Mouse (Mus musculus): ENCODE measurements around the gene Ly6g6d. TPM values are rescaled to one million over a fixed set of nuclear protein-coding genes. Genes with fewer than 3 reads are reported as not detected.

The Ly6g6d gene
- polyA plus RNA-seq, 1 experiment from 2014 or later, result 4.9 TPM

GRCm38 (mm10) chr17:35121871-35122303 lies 44.0 kb upstream of the Ly6g6d start, which contains the start of gene Csnk2b:
TSS of gene Csnk2b (minus strand) at chr17:35122053.
- no peaks in the 10 kb centered on the region for H3K9me3 ChIP-seq (ENCODE audit: control insufficient read depth)
- peak within 1 kb of the TSS; percentile 84 for H3K9ac ChIP-seq (ENCODE audit: low read depth, low read length)
- H3K27me3 ChIP-seq (replicated peaks; ENCODE audit: control insufficient read depth, insufficient read depth, low read length), result no peaks in the 10 kb centered on the region
- H3K27ac ChIP-seq (ENCODE audit: low read depth, low read length), result peak within 1 kb of the TSS; percentile 89
- peak; percentile 62 for TF ChIP-seq CTCF (IDR thresholded peaks at IDR 0.05; ENCODE audit: low read depth)
- peak within 1 kb of the TSS; percentile 92 for H3K4me2 ChIP-seq (replicated peaks; ENCODE audit: low read depth)
- peaks cover 25% of the 10 kb centered on the region for H3K36me3 ChIP-seq (ENCODE audit: control insufficient read depth, insufficient read depth)
- H3K4me1 ChIP-seq (replicated peaks; ENCODE audit: control insufficient read depth, insufficient read depth, low read length), result peaks cover 6% of the 10 kb centered on the region; the same call in 1 of the 2 replicates
- ATAC-seq, result no peak
- H3K4me3 ChIP-seq (ENCODE audit: low read depth, low read length), result peak within 1 kb of the TSS; percentile 86
- WGBS, result under 1% methylated on average over 19 of the region's 19 CpGs

DNA sequence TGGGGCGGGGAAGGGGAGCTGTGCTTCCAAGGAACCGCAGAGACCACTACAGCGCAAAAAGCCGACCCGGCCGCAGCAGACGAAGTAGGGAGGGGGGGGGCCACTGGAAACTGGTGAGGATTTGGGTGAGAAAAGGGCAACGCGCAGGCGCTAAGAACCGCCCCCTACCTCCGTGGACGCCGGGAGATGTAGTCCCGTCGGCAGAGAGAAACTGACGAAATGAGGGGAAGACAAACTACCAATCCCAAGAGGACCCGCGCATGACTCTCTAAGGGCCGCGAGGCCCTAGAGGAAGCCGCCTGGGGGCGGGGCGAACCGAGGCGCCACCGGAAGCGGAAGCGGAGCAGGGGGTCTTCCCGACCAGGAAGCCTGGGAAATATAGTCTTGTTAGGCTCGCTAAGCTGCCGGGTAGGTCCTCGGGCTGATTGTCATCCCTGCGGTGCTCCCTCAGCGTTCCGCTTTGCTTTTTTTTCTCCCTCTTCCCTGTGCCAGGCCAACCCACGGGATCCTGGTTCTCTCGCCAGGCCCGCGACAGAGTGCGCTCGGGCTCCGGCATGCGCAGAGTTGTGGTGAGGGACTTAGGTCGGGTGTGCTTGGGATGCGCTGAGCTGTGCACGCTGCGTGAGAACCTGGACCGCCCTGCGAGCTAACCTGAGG lies 43.4 kb upstream of the Ly6g6d start, which contains the start of gene Gpank1:
Gene Gpank1, plus strand, starts transcription at position 313 of the 657 bp plus-strand sequence.
- WGBS, result 0% methylated on average over 50 of the region's 50 CpGs
- peak; percentile 86 for ATAC-seq
- H3K4me3 ChIP-seq (ENCODE audit: low read depth, low read length), result peak within 1 kb of the TSS; percentile 86

DNA sequence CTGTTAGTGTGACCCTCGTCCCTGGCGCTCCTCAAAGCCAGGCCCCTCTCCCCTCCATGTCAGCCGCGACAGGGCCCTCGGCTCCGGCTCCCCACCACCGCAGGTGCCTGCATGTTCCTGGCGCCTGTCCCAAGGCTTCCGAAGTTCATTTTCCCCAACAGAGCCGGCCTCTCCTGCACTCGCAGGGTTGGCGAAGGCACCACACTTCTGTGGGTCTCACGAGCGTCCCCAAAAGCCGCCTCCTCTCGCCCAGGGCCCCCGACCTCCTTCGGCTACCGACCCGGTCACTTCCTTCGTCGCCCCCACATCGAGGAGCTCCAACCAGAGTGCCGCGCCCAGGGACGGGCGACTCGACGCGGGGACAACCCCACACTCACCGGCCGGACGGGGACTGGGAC lies 42.9 kb upstream of the Ly6g6d start:
- WGBS, result under 1% methylated on average over 33 of the region's 33 CpGs
- Histone ChIP-seq H3K27me3 (replicated peaks; ENCODE audit: control insufficient read depth, insufficient read depth, low read length) (no peaks in the 10 kb centered on the region), H3K9me3 (ENCODE audit: control insufficient read depth) (no peaks in the 10 kb centered on the region)

More for the DNA sequence above, 43.4 kb upstream of the Ly6g6d start, which contains the start of gene Gpank1:
- peaks cover 6% of the 10 kb centered on the region; the same call in 1 of the 2 replicates for H3K4me1 ChIP-seq (replicated peaks; ENCODE audit: control insufficient read depth, insufficient read depth, low read length)
- no peaks in the 10 kb centered on the region for H3K27me3 ChIP-seq (replicated peaks; ENCODE audit: control insufficient read depth, insufficient read depth, low read length)
- peaks cover 29% of the 10 kb centered on the region for H3K36me3 ChIP-seq (ENCODE audit: control insufficient read depth, insufficient read depth)
- H3K9ac ChIP-seq (ENCODE audit: low read depth, low read length), result peak within 1 kb of the TSS; percentile 84
- peak within 1 kb of the TSS; percentile 89 for H3K27ac ChIP-seq (ENCODE audit: low read depth, low read length)
- H3K9me3 ChIP-seq (ENCODE audit: control insufficient read depth), result no peaks in the 10 kb centered on the region
- H3K4me2 ChIP-seq (replicated peaks; ENCODE audit: low read depth), result peak within 1 kb of the TSS; percentile 92
- TF ChIP-seq CTCF (IDR thresholded peaks at IDR 0.05; ENCODE audit: low read depth), result no peak

GRCm38 (mm10) chr17:35115046-35116019 lies 37.5 kb upstream of the Ly6g6d start, which contains the start of gene Ly6g5b:
TSS of gene Ly6g5b (minus strand) at chr17:35115428.
- WGBS, result 85% methylated on average over 8 of the region's 8 CpGs
- H3K36me3 ChIP-seq (ENCODE audit: control insufficient read depth, insufficient read depth), result peaks cover 38% of the 10 kb centered on the region

More for the DNA sequence above, 42.9 kb upstream of the Ly6g6d start:
- 0 out of 2 replicates have a peak, but pooled peaks have one; percentile 2 for ATAC-seq
- Histone ChIP-seq H3K4me1 (replicated peaks; ENCODE audit: control insufficient read depth, insufficient read depth, low read length) (peaks cover 6% of the 10 kb centered on the region; the same call in 1 of the 2 replicates), H3K4me2 (replicated peaks; ENCODE audit: low read depth) (peak overlapping the region; percentile 92), H3K9ac (ENCODE audit: low read depth, low read length) (peak overlapping the region; percentile 84), H3K4me3 (ENCODE audit: low read depth, low read length) (peak overlapping the region; percentile 86), H3K36me3 (ENCODE audit: control insufficient read depth, insufficient read depth) (peaks cover 34% of the 10 kb centered on the region), H3K27ac (ENCODE audit: low read depth, low read length) (peak overlapping the region; percentile 43)
- no peak for TF ChIP-seq CTCF (IDR thresholded peaks at IDR 0.05; ENCODE audit: low read depth)

DNA sequence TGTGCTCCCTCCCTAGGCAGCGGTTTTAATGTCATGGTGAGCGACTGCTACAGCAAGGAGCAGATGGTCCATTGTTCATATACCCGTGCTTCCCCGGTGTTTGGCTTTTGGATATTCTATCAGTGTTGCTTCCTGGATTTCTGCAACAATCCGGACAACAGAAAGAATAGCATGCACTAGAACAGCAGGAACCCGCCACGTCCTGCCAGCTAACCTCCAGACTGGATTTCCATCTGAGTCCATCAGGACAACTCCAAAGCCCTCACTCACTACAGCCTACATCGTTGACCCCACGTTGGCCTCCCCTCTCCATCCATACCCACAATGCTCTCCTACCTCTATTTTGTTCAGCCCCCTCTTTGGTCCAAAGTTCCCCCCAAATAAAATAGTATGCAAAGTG lies 33.9 kb upstream of the Ly6g6d start:
- H3K27ac ChIP-seq (ENCODE audit: low read depth, low read length), result no peak overlapping the region
- peaks cover 24% of the 10 kb centered on the region for H3K36me3 ChIP-seq (ENCODE audit: control insufficient read depth, insufficient read depth)
- no peaks in the 10 kb centered on the region for H3K27me3 ChIP-seq (replicated peaks; ENCODE audit: control insufficient read depth, insufficient read depth, low read length)
- H3K9me3 ChIP-seq (ENCODE audit: control insufficient read depth), result no peaks in the 10 kb centered on the region
- 71% methylated on average over 9 of the region's 9 CpGs for WGBS
- no peak overlapping the region for H3K4me2 ChIP-seq (replicated peaks; ENCODE audit: low read depth)
- no peaks in the 10 kb centered on the region for H3K4me1 ChIP-seq (replicated peaks; ENCODE audit: control insufficient read depth, insufficient read depth, low read length)
- H3K4me3 ChIP-seq (ENCODE audit: low read depth, low read length), result no peak overlapping the region
- TF ChIP-seq CTCF (IDR thresholded peaks at IDR 0.05; ENCODE audit: low read depth), result no peak
- no peak overlapping the region for H3K9ac ChIP-seq (ENCODE audit: low read depth, low read length)
- no peak for ATAC-seq

More at GRCm38 (mm10) chr17:35115046-35116019, 37.5 kb upstream of the Ly6g6d start, which contains the start of gene Ly6g5b:
- Histone ChIP-seq H3K9me3 (ENCODE audit: control insufficient read depth) (no peaks in the 10 kb centered on the region), H3K4me3 (ENCODE audit: low read depth, low read length) (no peak within 1 kb of the TSS), H3K4me1 (replicated peaks; ENCODE audit: control insufficient read depth, insufficient read depth, low read length) (no peaks in the 10 kb centered on the region), H3K4me2 (replicated peaks; ENCODE audit: low read depth) (no peak within 1 kb of the TSS), H3K9ac (ENCODE audit: low read depth, low read length) (no peak within 1 kb of the TSS), H3K27me3 (replicated peaks; ENCODE audit: control insufficient read depth, insufficient read depth, low read length) (no peaks in the 10 kb centered on the region), H3K27ac (ENCODE audit: low read depth, low read length) (no peak within 1 kb of the TSS)
- peak; percentile 73 for TF ChIP-seq CTCF (IDR thresholded peaks at IDR 0.05; ENCODE audit: low read depth)
- ATAC-seq, result no peak
